Mouse (Mus musculus) kidney, adult 2 months (tissue): ENCODE measurements at regions not wholly inside any gene's neighbourhood (a gene's known extent, or its start where the extent isn't known, plus 50 kb on each side); places are given as distances from the start of the nearest gene placed in this dataset.
A peak's percentile ranks its signal among the peaks of the same experiment; 100 is the strongest.

Experiments used
- DNase-seq: peaks from one replicate; pipeline ENCODE4 v3.0.0; 2021
- H3K27ac ChIP-seq: fragments of 200-500 bp; 2 replicates; pipeline ENCODE4 v1.5.1; 2012; ENCODE audit warnings: low read depth, low read length, control low read depth, inconsistent platforms; ENCODE audit not compliant: insufficient read depth
- H3K27me3 ChIP-seq: fragments of 200-500 bp; replicated peaks from 2 replicates; pipeline ENCODE4 v1.6.1; 2012; ENCODE audit warnings: mild to moderate bottlenecking, moderate library complexity, low read length, inconsistent platforms; ENCODE audit not compliant: control insufficient read depth, insufficient read depth
- H3K36me3 ChIP-seq: fragments of 200-500 bp; 2 replicates; pipeline ENCODE4 v1.6.1; 2012; ENCODE audit warnings: mild to moderate bottlenecking, moderate library complexity, low read length, inconsistent platforms; ENCODE audit not compliant: control insufficient read depth, insufficient read depth
- H3K4me1 ChIP-seq: fragments of 200-500 bp; 2 replicates; pipeline ENCODE4 v1.6.1; 2011; ENCODE audit warnings: low read length; ENCODE audit not compliant: control insufficient read depth, insufficient read depth
- H3K4me3 ChIP-seq: fragments of 200-500 bp; 2 replicates; pipeline ENCODE4 v1.5.1; 2011; ENCODE audit warnings: mild to moderate bottlenecking, low read depth, low read length, control low read depth; ENCODE audit not compliant: insufficient read depth
- CTCF ChIP-seq: fragments of 200-500 bp; conservative IDR thresholded peaks from 2 replicates; pipeline ENCODE4 v1.5.1; 2011; ENCODE audit warnings: low read depth, mild to moderate bottlenecking, control low read depth, low read length, moderate library complexity, mixed read lengths; ENCODE audit not compliant: insufficient read depth, insufficient read length
- POLR2A ChIP-seq: fragments of 200-500 bp; IDR thresholded peaks from one replicate; pipeline ENCODE4 v1.6.1; 2011; ENCODE audit warnings: low read depth, low read length, control low read depth
- WGBS: fragments of 180-500 bp; shearing (Covaris S2); methylation state at CpG from one replicate; pipeline ENCODE4 v1.1.7; 2018; 5-methylcytosine and 5-hydroxymethylcytosine counted together

DNA sequence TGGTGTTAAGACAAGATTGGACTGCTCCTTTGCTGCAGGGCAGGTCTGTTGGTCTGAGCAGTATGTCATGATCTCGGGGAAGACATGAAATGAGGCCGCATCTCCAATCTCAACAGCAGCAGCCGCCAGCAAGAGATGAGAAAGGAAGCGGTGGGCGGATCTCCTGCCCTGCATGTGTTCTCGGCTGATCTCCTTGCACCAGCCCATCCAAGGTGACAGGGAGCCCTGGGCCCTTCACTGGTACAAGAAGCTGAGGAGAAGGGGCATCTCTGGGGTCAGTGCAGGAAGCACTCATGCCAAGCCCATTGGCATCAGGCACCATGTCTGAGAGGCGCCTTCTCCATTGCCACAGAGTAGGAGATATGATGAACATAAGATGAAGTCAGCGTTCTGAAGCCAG is 151.0 kb downstream of the Drd1 start:
- no peak for DNase-seq
- no peaks in the 10 kb centered on the region for H3K4me1 ChIP-seq
- no peaks in the 10 kb centered on the region for H3K36me3 ChIP-seq
- H3K27me3 ChIP-seq, result no peaks in the 10 kb centered on the region
- H3K4me3 ChIP-seq, result no peak overlapping the region
- no peak overlapping the region for H3K27ac ChIP-seq
- 80% methylated on average over 8 of the region's 8 CpGs for WGBS
- TF ChIP-seq POLR2A (no peak), CTCF (no peak)

DNA sequence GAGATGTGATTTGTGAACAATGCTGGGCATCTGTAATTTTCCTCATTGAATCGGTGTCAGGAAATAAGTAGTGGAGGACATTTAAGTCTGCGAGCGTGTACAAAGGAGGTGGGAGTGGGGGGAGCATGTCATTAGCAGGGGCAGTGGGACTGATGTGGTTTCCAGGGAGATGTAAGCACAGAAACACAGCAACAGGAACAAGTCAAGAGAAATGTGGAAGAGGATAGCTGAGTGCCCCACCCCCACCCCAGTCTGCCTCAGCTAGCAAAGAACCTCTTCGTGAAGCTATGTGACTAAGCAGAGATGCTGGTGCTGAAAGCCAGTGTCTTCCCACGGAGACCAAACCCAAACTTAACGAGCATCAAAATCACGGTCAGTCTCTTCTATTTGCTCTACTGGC is 151.9 kb downstream of the Drd1 start:
- no peak overlapping the region for H3K27ac ChIP-seq
- WGBS, result 57% methylated on average over 7 of the region's 7 CpGs
- DNase-seq, result no peak
- no peaks in the 10 kb centered on the region for H3K27me3 ChIP-seq
- H3K4me1 ChIP-seq, result no peaks in the 10 kb centered on the region
- TF ChIP-seq POLR2A, result no peak
- no peak for TF ChIP-seq CTCF
- no peaks in the 10 kb centered on the region for H3K36me3 ChIP-seq
- no peak overlapping the region for H3K4me3 ChIP-seq

- WGBS, result 90% methylated on average over 2 of the region's 2 CpGs
- Histone ChIP-seq H3K4me1 (no peaks in the 10 kb centered on the region), H3K36me3 (no peaks in the 10 kb centered on the region), H3K27ac (no peak overlapping the region), H3K4me3 (no peak overlapping the region), H3K27me3 (no peaks in the 10 kb centered on the region)
- DNase-seq, result no peak
- TF ChIP-seq CTCF, result no peak
- no peak for TF ChIP-seq POLR2A
These were observed 152.7 kb downstream of the Drd1 start for GRCm38 (mm10) chr13:53902831-53903230.

- no peak overlapping the region for H3K4me3 ChIP-seq
- no peaks in the 10 kb centered on the region for H3K27me3 ChIP-seq
- H3K36me3 ChIP-seq, result no peaks in the 10 kb centered on the region
- peak; percentile 63 for DNase-seq
- H3K4me1 ChIP-seq, result no peaks in the 10 kb centered on the region
- TF ChIP-seq CTCF, result no peak
- no peak for TF ChIP-seq POLR2A
- no peak overlapping the region for H3K27ac ChIP-seq
- WGBS, result 60% methylated on average over 3 of the region's 3 CpGs
These were observed 155.0 kb downstream of the Drd1 start for GRCm38 (mm10) chr13:53900406-53901025.

GRCm38 (mm10) chr13:53898351-53898750 is 157.2 kb downstream of the Drd1 start:
- 52% methylated on average over 10 of the region's 10 CpGs for WGBS
- TF ChIP-seq POLR2A (no peak), CTCF (no peak)
- no peak for DNase-seq
- Histone ChIP-seq H3K36me3 (no peaks in the 10 kb centered on the region), H3K27ac (no peak overlapping the region), H3K4me3 (peak overlapping the region; percentile 20; the same call in 1 of the 2 replicates), H3K4me1 (no peaks in the 10 kb centered on the region), H3K27me3 (no peaks in the 10 kb centered on the region)

GRCm38 (mm10) chr13:53897176-53897575 is 158.3 kb downstream of the Drd1 start:
- WGBS, result 89% methylated on average over 2 of the region's 2 CpGs
- Histone ChIP-seq H3K4me3 (no peak overlapping the region), H3K36me3 (no peaks in the 10 kb centered on the region), H3K27me3 (no peaks in the 10 kb centered on the region), H3K4me1 (no peaks in the 10 kb centered on the region), H3K27ac (no peak overlapping the region)
- DNase-seq, result no peak
- TF ChIP-seq POLR2A (no peak), CTCF (no peak)

GRCm38 (mm10) chr13:53888411-53888810 is 167.1 kb downstream of the Drd1 start:
- Histone ChIP-seq H3K27me3 (no peaks in the 10 kb centered on the region), H3K27ac (no peak overlapping the region), H3K4me1 (no peaks in the 10 kb centered on the region), H3K4me3 (no peak overlapping the region), H3K36me3 (no peaks in the 10 kb centered on the region)
- no peak for DNase-seq
- TF ChIP-seq POLR2A (no peak), CTCF (no peak)
- 72% methylated on average over 3 of the region's 3 CpGs for WGBS
